Comparison of ENCODE assay signal across 14 mouse cellular contexts in genomic region chr4:59275956-59276355, GRCm38 (mm10).
A peak's percentile ranks its signal among the peaks of the same experiment; 100 is the strongest.
DNase-seq lines count a peak whose midpoint lies in the region; ATAC-seq and TF ChIP-seq lines count a peak whose summit lies in the region.
"Had no signal": no experiment of that assay in that cellular context is flagged by ENCODE, and none has a peak within 500 bp of the region (broad histone marks: within the 10 kb centered on the region; RNA-seq: fewer than 3 reads in every experiment).

No protein-coding gene starts in this region.

- WGBS in kidney, adult 2 months, result 42% methylated on average over 2 of the region's 2 CpGs
- 61% methylated on average over 2 of the region's 2 CpGs for WGBS in kidney, embryonic 14.5 days
- WGBS in liver, embryonic 13.5 days (ENCODE audit: insufficient replicate concordance), result 12% methylated on average over 2 of the region's 2 CpGs

- peak; percentile 18 for DNase-seq in kidney, adult 2 months
- peak; percentile 23 for DNase-seq in thymus, postnatal 4 days
- DNase-seq in thymus, postnatal 25 days, result no peak
- no peak for DNase-seq in liver, embryonic 13.5 days
- DNase-seq in right cerebral cortex, postnatal 25 days, result no peak
- no peak for DNase-seq in left cerebral cortex, postnatal 10 days (ENCODE audit: extremely low spot score in 1 of 2, low spot score in 2 of 2)
- DNase-seq: adrenal gland, postnatal 25 days; cerebellum, adult 11-12 months; kidney, adult 9 months; left cerebral cortex, postnatal 4 days had no signal

- no peak for TF ChIP-seq CTCF in kidney, adult 2 months (conservative IDR thresholded peaks at IDR 0.05; ENCODE audit: insufficient read depth, insufficient read length, low read depth, low read length)

- H3K4me2 ChIP-seq in kidney, embryonic 14.5 days (replicated peaks; ENCODE audit: low read depth, low read length), result no peak overlapping the region
- H3K4me2 ChIP-seq in liver, embryonic 13.5 days, result 0 out of 2 replicates have a peak overlapping the region, but pooled peaks have one; percentile 1
- H3K4me2 ChIP-seq: embryonic facial prominence, embryonic 13.5 days; forebrain, embryonic 15.5 days; neural tube, embryonic 12.5 days had no signal

- intact Hi-C loops in left cerebral cortex, postnatal 10 days (cut with DNase I), result no loop called here

- no peak for TF ChIP-seq POLR2A in kidney, adult 2 months (IDR thresholded peaks at IDR 0.05; ENCODE audit: low read depth, low read length)

- ATAC-seq in kidney, embryonic 14.5 days (ENCODE audit: low FRiP score, low TSS enrichment), result no peak
- peak; percentile 21 for ATAC-seq in liver, embryonic 13.5 days (ENCODE audit: low read depth)
- ATAC-seq: forebrain, embryonic 15.5 days had no signal

- H3K4me3 ChIP-seq in kidney, adult 2 months (ENCODE audit: insufficient read depth, low read depth, low read length), result no peak overlapping the region
- no peak overlapping the region for H3K4me3 ChIP-seq in kidney, embryonic 14.5 days (ENCODE audit: low read length)
- H3K4me3 ChIP-seq in liver, embryonic 13.5 days (replicated peaks), result no peak overlapping the region
- H3K4me3 ChIP-seq: embryonic facial prominence, embryonic 13.5 days; forebrain, embryonic 15.5 days; neural tube, embryonic 12.5 days had no signal

- H3K27me3 ChIP-seq in kidney, adult 2 months (replicated peaks; ENCODE audit: control insufficient read depth, insufficient read depth, low read length), result no peaks in the 10 kb centered on the region
- no peaks in the 10 kb centered on the region for H3K27me3 ChIP-seq in kidney, embryonic 14.5 days (ENCODE audit: control insufficient read depth, insufficient read depth, low read length)
- no peaks in the 10 kb centered on the region for H3K27me3 ChIP-seq in liver, embryonic 13.5 days
- H3K27me3 ChIP-seq: embryonic facial prominence, embryonic 13.5 days; forebrain, embryonic 15.5 days; neural tube, embryonic 12.5 days had no signal

- no peak overlapping the region for H3K9ac ChIP-seq in kidney, embryonic 14.5 days (ENCODE audit: low read depth, low read length)
- H3K9ac ChIP-seq in liver, embryonic 13.5 days, result no peak overlapping the region
- H3K9ac ChIP-seq: embryonic facial prominence, embryonic 13.5 days; forebrain, embryonic 15.5 days; neural tube, embryonic 12.5 days had no signal

- no peak overlapping the region for H3K27ac ChIP-seq in kidney, adult 2 months (ENCODE audit: insufficient read depth, low read depth, low read length)
- no peak overlapping the region for H3K27ac ChIP-seq in kidney, embryonic 14.5 days (ENCODE audit: low read depth, low read length)
- peak overlapping the region; percentile 58 for H3K27ac ChIP-seq in liver, embryonic 13.5 days
- H3K27ac ChIP-seq: embryonic facial prominence, embryonic 13.5 days; forebrain, embryonic 15.5 days; neural tube, embryonic 12.5 days had no signal

- peaks cover 2% of the 10 kb centered on the region; the same call in 1 of the 2 replicates for H3K4me1 ChIP-seq in kidney, adult 2 months (ENCODE audit: control insufficient read depth, insufficient read depth, low read length)
- no peaks in the 10 kb centered on the region for H3K4me1 ChIP-seq in kidney, embryonic 14.5 days (ENCODE audit: control insufficient read depth, insufficient read depth, low read length)
- H3K4me1 ChIP-seq in liver, embryonic 13.5 days (replicated peaks), result peaks cover 63% of the 10 kb centered on the region
- H3K4me1 ChIP-seq: forebrain, embryonic 15.5 days; neural tube, embryonic 12.5 days had no signal

- H3K36me3 ChIP-seq in kidney, adult 2 months (ENCODE audit: control insufficient read depth, insufficient read depth, low read length), result no peaks in the 10 kb centered on the region
- H3K36me3 ChIP-seq in kidney, embryonic 14.5 days (ENCODE audit: control insufficient read depth, insufficient read depth, low read length), result no peaks in the 10 kb centered on the region
- H3K36me3 ChIP-seq in liver, embryonic 13.5 days, result no peaks in the 10 kb centered on the region
- H3K36me3 ChIP-seq: embryonic facial prominence, embryonic 13.5 days; forebrain, embryonic 15.5 days; neural tube, embryonic 12.5 days had no signal

- H3K9me3 ChIP-seq in kidney, embryonic 14.5 days (ENCODE audit: control insufficient read depth, low read length), result no peaks in the 10 kb centered on the region
- H3K9me3 ChIP-seq in liver, embryonic 13.5 days (replicated peaks), result no peaks in the 10 kb centered on the region
- H3K9me3 ChIP-seq: embryonic facial prominence, embryonic 13.5 days; forebrain, embryonic 15.5 days; neural tube, embryonic 12.5 days had no signal

Comparison
In these comparisons a context has a peak if more than half of its experiments do, and no peak if none do; other contexts are left out.
1. DNase-seq: peak in kidney, adult 2 months (single experiment) and thymus, postnatal 4 days (single experiment); none in thymus, postnatal 25 days (single experiment), liver, embryonic 13.5 days (single experiment), right cerebral cortex, postnatal 25 days (single experiment) and left cerebral cortex, postnatal 10 days (0 of 2).